Mouse (Mus musculus) cerebellum, adult 11-12 months (tissue): Measurements from ENCODE around the gene Myl6.

Experiments
- DNase-seq: peaks from one replicate; pipeline ENCODE4 v3.0.0; 2022

The Myl6 gene

DNA sequence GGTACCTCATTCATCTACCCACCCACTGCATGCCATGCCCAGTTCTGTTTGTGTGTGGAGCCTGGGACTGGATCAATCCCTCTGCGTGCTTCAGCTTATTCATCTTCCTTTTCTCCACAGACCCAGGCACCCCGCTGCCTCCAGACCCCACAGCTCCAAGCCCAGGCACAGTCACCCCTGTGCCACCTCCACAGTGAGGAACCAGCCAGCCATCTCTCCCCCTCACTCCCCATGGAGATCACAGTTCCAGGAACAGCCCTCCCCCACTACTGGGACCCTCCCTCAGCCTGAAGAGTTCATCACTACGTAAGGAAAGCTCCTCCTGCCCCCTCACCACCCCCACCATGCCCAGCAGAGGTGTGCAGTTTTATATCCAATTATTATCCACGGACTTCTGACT, 5.2 kb downstream of the Myl6 start:
- peak; percentile 43 for DNase-seq

- peak; percentile 77 for DNase-seq
Measured at GRCm38 (mm10) chr10:128487861-128488712, 5.9 kb downstream of the Myl6 start.

DNA sequence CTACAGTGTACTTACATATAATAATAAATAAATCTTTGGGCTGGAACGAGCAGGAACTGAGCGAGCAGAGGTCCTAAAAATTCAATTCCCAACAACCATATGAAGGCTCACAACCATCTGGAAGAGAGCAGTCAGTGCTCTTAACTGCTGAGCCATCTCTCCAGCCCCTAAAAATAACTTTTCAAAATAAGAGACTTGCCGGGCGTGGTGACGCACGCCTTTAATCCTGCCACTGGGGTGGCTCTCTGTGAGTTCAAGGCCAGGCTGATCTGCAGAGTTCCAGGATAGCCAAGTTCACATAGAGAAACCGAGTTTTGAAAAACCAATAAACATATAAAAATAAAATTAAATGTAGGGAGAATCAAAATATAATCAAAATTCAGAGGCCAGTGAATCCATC, 7.6 kb downstream of the Myl6 start:
- DNase-seq, result no peak

GRCm38 (mm10) chr10:128474366-128474765, 19.6 kb downstream of the Myl6 start:
- no peak for DNase-seq

DNA sequence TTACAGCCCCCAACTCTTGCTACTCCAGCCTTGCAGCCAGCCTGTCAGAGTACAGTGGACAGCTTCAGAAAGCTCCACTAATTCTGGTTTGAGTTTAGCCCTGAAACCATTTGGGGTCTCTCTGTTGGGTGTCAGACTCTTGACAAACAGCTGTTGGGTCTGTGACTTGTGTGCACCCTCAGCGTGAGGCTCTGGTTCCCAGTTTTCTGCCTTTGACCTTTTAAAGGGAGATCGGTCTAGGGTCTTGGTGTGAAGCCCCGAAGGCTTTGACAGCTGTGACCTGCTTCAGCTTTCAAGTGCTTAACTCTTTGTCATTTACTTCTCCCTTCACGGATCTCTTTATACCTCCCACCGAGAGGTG, 33.7 kb downstream of the Myl6 start:
- no peak for DNase-seq

GRCm38 (mm10) chr10:128459409-128460269, 34.3 kb downstream of the Myl6 start:
- peak; percentile 75 for DNase-seq

DNA sequence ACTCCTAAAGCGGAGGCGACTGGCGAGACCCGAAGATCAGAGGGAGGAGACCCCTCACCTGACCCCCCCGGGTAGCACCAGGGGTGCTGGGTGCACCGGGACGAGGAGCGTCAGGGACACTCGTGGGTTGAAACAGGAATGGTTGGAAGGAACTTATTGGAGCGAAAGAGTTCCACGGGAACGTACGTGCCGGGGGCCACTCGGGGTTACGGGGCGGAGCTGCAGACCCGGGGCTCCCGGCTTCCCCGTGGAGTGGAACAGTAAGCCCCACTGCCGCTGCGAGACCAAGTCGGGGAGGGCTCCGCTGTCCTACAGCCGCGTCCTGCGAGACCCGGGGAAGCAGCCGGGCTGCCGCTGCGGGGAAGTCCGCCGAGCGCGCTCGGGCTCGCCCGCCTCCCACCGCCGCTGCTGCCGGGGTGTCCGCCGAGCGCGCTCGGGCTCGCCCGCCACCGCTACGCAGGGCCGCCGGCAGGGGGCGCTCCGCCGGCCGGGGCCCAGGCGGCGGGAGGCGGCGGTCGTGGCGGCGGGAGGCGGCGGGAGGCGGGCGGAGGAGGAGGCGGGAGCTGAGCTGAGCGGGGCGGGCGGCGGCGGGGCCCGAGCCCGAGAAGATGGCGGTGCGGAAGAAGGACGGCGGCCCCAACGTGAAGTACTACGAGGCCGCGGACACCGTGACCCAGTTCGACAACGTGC, 35.1 kb downstream of the Myl6 start, which contains the start of gene Smarcc2:
Gene Smarcc2 (plus strand): TSS at position 530 of the 690 bp plus-strand sequence.
- DNase-seq, result peak; percentile 87

DNA sequence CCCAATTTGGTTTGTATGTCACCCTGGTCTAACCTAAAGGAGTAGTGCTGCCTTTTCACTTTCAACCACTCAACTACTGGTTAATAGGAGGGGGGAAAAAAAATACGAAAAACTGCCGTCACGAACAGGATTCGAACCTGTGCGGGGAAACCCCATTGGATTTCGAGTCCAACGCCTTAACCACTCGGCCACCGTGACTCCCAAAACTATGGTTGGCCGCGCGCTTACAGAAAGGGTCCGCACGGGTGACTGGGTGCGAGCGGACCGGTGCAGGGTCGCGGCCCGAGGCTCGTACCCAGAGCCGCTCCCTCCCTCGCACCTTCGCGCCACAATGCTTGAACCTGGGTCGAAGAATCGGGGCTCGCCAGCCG, 35.6 kb downstream of the Myl6 start:
- no peak for DNase-seq

GRCm38 (mm10) chr10:128457676-128458075, 36.3 kb downstream of the Myl6 start:
- no peak for DNase-seq

- DNase-seq, result peak; percentile 67
Measured at GRCm38 (mm10) chr10:128455280-128455679, 38.7 kb downstream of the Myl6 start.

DNA sequence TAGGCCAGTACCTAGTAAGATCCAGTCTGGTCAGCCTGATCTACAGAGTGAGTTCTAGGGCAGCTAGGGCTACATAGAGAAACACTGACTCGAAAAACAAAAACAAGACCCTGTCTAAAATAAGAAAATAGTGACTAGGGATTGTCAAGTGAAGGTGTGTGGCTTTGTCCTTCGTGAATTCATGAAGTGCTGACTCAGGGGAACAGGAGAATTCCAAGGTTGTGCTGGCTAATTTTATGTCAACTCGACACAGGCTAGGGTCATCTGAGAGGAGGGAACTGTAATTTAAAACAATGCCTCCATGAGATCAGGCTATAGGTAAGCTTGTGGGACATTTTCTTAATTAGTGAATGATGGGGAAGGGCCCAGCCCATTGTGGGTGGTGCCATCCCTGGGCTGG, 39.5 kb downstream of the Myl6 start:
- DNase-seq, result no peak

DNA sequence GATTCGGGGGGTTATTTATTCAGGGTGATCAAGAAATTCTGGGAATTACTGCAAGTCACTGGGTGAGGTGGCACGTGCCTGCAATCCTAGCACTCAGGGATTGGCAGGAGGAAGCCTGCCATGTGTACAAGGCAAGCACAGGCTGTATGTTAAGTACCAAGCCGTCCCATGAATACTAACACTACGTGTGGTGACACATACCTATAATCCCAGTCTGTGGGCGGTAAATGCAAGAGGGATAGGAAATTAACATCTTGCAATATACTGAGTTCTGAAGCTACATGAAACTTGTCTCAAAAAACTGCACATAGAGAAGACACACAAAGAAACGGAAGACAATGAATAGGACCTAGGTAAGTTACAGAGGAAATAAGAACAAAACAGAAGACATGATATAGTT, 42.9 kb downstream of the Myl6 start:
- DNase-seq, result no peak

DNA sequence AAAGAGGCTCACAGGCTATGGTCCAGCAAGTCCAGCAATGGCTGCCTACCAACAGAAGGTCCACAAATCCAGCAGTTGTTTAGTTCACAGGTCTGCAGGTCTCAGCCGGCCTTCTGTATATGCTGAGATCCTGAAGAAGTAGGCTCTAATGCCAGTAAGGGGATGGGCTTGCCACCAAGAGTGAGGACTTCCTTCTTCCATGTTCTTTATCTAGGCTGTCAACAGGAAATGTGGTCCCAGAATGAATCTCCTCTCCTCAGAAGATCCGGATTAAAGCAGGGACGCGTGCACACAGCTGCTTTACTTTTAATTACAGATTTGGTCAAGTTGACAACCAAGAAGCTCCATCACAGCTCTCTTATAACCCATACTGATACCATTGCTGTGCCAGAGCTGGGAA, 48.5 kb downstream of the Myl6 start:
- DNase-seq, result no peak

GRCm38 (mm10) chr10:128444354-128444753, 49.6 kb downstream of the Myl6 start:
- DNase-seq, result no peak

GRCm38 (mm10) chr10:128442718-128443117, 51.2 kb downstream of the Myl6 start:
- no peak for DNase-seq

GRCm38 (mm10) chr10:128441324-128442119, 52.4 kb downstream of the Myl6 start:
- DNase-seq, result no peak
